Mouse (Mus musculus) brain, embryonic 14.5 days (tissue): Measurements from ENCODE around the gene Gm13696. TPM values are rescaled to one million over a fixed set of nuclear protein-coding genes. Genes with fewer than 3 reads are reported as not detected.
"Not testable (repeated sequence)": the region's sequence is repeated elsewhere in the genome, so short reads cannot be mapped to it uniquely, and the experiment has no call there.

Experiments
- DNase-seq: peaks from one replicate; pipeline ENCODE4 v3.0.0-alpha.2; 2011; ENCODE audit warnings: low read depth
- CTCF ChIP-seq: fragments of 200-500 bp; IDR thresholded peaks from 2 replicates; pipeline ENCODE4 v1.5.1; 2012; ENCODE audit warnings: inconsistent platforms, mild to moderate bottlenecking, moderate library complexity, borderline replicate concordance; ENCODE audit not compliant: insufficient read depth, insufficient read length; ENCODE audit errors: extremely low read depth
- POLR2A ChIP-seq: fragments of 200-500 bp; IDR thresholded peaks from 2 replicates; pipeline ENCODE4 v1.6.1; 2012; ENCODE audit warnings: mild to moderate bottlenecking, inconsistent platforms, borderline replicate concordance; ENCODE audit not compliant: poor library complexity, insufficient read depth, insufficient read length, severe bottlenecking; ENCODE audit errors: extremely low read depth
- polyA plus RNA-seq: library from polyadenylated mRNA; depleted of rRNA; stranded (reverse); fragments of >200 nt; gene quantifications from 2 replicates; pipeline ENCODE4 v1.2.3, GENCODE M21; 2012; rRNA removed

Gene Gm13696
- not detected in 2 replicates for polyA plus RNA-seq

GRCm38 (mm10) chr2:83972823-83973222 is at the start of gene Gm13696:
Gene Gm13696 (plus strand): TSS chr2:83973123.
- DNase-seq, result not testable (repeated sequence)

GRCm38 (mm10) chr2:83929478-83930088 is 43.3 kb upstream of the Gm13696 start:
- no peak for DNase-seq
- TF ChIP-seq CTCF, result no peak
- TF ChIP-seq POLR2A, result no peak

GRCm38 (mm10) chr2:83940931-83941361 is 32.0 kb upstream of the Gm13696 start, which contains the start of gene Zswim2:
Gene Zswim2 (minus strand): TSS chr2:83941228.
- peak; percentile 95 for DNase-seq
- TF ChIP-seq POLR2A, result no peak
- TF ChIP-seq CTCF, result peak; percentile 2; the same call in 1 of the 2 replicates

- TF ChIP-seq CTCF (no peak), POLR2A (no peak)
- DNase-seq, result no peak
Observed at GRCm38 (mm10) chr2:83941378-83941777, 31.5 kb upstream of the Gm13696 start.

- TF ChIP-seq CTCF (no peak), POLR2A (no peak)
- DNase-seq, result no peak
Observed at GRCm38 (mm10) chr2:83941792-83942191, 31.1 kb upstream of the Gm13696 start.

GRCm38 (mm10) chr2:83955393-83955792 is 17.5 kb upstream of the Gm13696 start, which contains the start of gene Gm13698:
Gene Gm13698 (plus strand): TSS chr2:83955693.
- DNase-seq, result not testable (repeated sequence)

- not testable (repeated sequence) for DNase-seq
Observed at GRCm38 (mm10) chr2:83961203-83961602, 11.7 kb upstream of the Gm13696 start, which contains the start of gene Gm13693. Gene Gm13693 (plus strand): TSS chr2:83961503.

- not testable (repeated sequence) for DNase-seq
Observed at GRCm38 (mm10) chr2:83967013-83967412, 5.9 kb upstream of the Gm13696 start, which contains the start of gene Gm13695. Gene Gm13695 (plus strand): TSS chr2:83967313.

- not testable (repeated sequence) for DNase-seq
Observed at GRCm38 (mm10) chr2:83978633-83979032, 5.7 kb downstream of the Gm13696 start, which contains the start of gene Gm13694. Gene Gm13694 (plus strand): TSS chr2:83978933.

- DNase-seq, result not testable (repeated sequence)
Observed at GRCm38 (mm10) chr2:83984443-83984842, 11.5 kb downstream of the Gm13696 start, which contains the start of gene Gm13697. Gene Gm13697 (plus strand): TSS chr2:83984743.

- DNase-seq, result not testable (repeated sequence)
Observed at GRCm38 (mm10) chr2:83990253-83990652, 17.3 kb downstream of the Gm13696 start, which contains the start of gene Gm13691. Gene Gm13691 (plus strand): TSS chr2:83990553.

- DNase-seq, result not testable (repeated sequence)
Observed at GRCm38 (mm10) chr2:83993639-83994255, 20.8 kb downstream of the Gm13696 start.

- DNase-seq, result not testable (repeated sequence)
Observed at GRCm38 (mm10) chr2:83994526-83994925, 21.6 kb downstream of the Gm13696 start.

GRCm38 (mm10) chr2:84008913-84009312 is 36.0 kb downstream of the Gm13696 start:
- DNase-seq, result peak; percentile 67
- no peak for TF ChIP-seq CTCF
- TF ChIP-seq POLR2A, result no peak
